Mouse (Mus musculus) lung, adult 18-20 months (tissue): Measurements from ENCODE around the gene Omt2b.
"Not testable (repeated sequence)": the region's sequence is repeated elsewhere in the genome, so short reads cannot be mapped to it uniquely, and the experiment has no call there.

Experiments used
- DNase-seq, 2 experiments: peaks; one replicate each; pipeline ENCODE4 v3.0.0; 2022; ENCODE audit warnings: mixed read lengths in 2 of 2

Omt2b gene

GRCm38 (mm10) chr9:78327289-78327688, at the start of gene Omt2b:
Gene Omt2b (plus strand): TSS chr9:78327589.
- DNase-seq, result not testable (repeated sequence)

- DNase-seq, result not testable (repeated sequence)
Measured at GRCm38 (mm10) chr9:78282002-78282711, 45.2 kb upstream of the Omt2b start.

- not testable (repeated sequence) for DNase-seq
Measured at GRCm38 (mm10) chr9:78289063-78289462, 38.3 kb upstream of the Omt2b start.

DNA sequence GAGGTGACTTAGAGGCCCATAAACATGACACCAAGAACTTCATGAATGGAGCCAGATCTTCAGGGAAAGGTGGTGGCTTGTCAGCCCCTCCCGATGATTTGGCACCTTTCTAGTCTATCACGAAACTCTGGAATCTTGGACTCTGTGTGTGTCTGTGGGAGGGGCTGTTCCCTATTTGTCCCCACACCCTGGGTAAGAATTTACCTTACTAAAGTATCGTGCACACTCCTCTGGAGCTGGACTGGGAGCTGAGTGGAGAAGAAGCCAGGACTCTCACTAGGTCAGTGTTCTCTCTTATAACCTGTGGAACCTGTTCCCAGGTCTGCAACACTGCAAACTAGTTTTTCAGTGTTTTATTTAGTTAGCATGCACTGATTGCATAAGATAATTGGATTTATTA, 37.7 kb upstream of the Omt2b start, which contains the start of gene Gm10639:
Gene Gm10639 (plus strand): TSS at position 201 of the 400 bp plus-strand sequence.
- DNase-seq, result peak in 1 of 2 experiments; percentile 24

DNA sequence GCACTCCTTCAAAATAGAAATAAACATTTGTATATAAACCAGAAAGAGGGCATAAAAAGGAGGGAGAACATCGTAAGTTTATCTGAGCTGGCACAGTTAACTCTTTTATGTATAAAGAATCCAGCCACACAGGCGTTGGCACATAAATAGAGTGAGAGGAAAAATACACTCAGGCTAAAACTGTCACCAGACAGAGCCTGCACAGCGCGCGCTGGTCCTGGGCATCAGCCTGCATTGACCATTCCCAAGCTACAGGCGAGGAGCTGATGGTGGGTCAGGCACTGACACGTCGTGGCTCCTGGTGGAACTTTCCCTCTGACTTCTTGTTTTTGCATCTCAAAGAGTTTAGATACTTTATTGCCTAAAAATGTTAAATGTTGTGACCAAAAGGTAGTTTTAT, 34.9 kb upstream of the Omt2b start:
- not testable (repeated sequence) for DNase-seq

DNA sequence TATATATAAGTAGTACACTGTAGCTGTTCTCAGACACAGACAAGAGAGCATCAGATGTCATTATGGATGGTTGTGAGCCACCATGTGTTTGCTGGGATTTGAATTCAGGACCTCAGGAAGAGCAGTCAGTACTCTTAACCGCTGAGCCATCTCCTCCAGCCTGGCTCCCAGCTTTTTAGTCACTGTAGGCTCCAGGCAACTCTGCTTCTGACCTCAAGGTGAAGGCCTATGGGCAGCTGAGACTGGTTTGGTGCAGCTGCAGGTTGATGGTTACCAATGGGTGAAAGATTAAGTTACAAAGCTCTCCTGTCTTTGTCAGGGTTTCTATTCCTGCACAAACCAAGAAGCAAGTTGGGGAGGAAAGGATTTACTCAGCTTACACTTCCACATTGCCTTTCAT, 33.7 kb upstream of the Omt2b start:
- not testable (repeated sequence) for DNase-seq

DNA sequence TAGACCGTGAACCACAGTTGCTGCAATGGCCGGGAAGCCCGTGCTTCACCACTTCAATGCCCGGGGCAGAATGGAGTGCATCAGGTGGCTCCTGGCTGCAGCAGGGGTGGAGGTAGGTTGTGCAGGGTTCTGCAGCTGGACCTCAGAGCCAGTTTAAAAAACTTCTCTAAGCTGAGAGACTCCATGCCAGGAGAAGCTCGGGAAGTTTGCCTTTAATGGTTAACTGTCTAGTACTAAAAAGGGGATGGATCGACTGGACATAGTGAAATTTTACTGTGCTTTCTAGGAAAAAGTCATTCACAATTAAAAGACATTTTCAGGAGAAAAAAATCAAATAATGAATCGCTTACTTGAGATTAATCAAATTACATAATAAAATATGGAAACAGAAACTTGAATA, 32.6 kb upstream of the Omt2b start:
- not testable (repeated sequence) for DNase-seq

GRCm38 (mm10) chr9:78296089-78296488, 31.3 kb upstream of the Omt2b start:
- peak; percentile 6 to 20 for DNase-seq

DNA sequence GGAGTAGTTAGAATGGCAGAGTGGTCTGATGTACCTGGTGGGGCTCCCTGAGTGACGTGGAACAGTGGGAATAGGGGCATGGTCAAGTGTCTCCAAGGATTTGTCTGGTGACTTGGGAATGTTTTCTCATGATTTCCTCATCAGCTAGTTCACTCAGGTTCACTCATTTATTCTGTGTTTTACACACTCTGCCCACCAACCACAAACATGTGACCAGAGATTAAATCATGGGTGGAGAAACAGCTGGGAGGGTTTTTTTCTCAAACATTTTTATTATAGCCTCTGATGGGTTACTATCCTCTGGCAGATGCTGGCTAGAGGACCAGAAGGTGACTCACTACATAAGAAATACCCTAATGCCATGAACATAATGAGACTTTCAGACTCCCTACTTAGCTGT, 29.2 kb upstream of the Omt2b start:
- no peak for DNase-seq

DNA sequence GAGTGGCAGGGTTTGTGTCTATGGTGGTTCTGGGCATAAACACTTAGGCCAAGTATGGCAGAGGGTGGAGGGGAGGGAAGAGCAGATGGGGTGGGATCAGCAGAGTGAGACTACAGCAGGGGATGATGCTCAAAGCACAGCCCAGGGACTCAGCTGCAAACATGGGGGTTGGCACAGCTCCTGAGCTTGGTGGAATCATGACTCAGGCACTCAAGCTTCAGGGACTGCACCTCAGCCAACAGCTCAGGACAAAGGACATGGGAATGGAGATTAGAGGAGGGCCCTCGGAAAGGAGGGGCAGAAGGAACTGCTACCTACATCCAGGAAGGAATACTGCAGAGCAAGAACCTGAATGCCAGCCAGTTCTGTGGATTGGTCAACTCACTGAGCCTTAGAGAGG, 28.2 kb upstream of the Omt2b start:
- DNase-seq, result peak; percentile 3 to 9

DNA sequence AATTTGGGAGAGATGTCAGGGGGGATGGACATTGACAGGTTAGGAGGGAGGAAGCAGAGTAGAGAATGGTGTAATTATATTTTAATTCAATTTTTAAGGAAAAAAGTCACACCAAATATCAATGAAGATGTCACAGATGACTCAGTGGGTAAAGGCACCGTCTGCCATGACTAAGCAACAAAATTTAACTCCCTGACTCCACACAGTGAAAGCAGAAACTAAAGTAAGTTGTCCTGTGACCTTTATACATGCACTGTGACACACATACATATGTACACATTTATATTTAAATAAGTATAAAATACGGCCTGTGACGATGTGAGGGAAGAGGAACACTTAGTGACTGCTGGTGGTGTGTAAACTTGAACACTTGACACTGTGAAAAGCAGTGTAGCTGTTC, 19.3 kb upstream of the Omt2b start:
- not testable (repeated sequence) for DNase-seq

DNA sequence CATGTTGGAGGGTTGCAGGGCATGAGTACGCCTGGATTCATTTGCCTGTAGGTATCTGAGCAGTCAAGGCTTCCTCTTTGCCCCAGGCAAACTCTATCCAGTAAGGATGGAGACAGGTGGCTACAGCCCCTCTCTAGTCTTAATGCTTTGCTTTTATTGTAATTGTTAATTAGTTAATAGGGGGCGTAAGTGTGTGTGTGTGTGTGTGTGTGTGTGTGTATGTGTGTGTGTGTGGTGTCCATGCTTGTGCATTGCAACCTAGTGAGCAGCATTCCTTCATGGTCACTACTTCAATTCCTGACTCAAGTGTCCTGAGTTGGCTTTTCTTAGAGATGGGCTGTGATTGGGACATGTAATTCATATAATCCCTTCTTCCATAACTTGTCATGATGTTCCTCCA, 12.7 kb upstream of the Omt2b start, which contains the start of gene Omt2a:
Gene Omt2a (minus strand): TSS at position 101 of the 400 bp plus-strand sequence.
- DNase-seq, result no peak

DNA sequence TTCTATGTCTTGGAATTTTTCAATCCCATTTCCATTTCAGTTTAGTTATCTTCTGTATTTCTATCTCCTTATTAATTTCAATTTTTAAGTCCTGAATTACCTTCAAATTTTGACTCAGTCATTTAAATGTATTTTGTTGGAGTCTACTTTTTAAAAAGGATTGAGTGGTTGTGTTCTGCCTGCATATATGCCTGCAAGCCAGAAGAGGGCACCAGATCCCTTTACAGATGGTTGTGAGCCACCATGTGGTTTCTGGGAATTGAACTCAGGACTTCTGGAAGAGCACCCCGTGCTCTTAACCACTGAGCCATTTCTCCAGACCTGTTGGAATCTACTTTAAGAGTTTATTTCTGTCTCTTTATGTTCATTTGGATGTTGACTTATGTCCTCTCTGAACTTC, 7.9 kb upstream of the Omt2b start:
- DNase-seq, result no peak

- not testable (repeated sequence) for DNase-seq
Measured at GRCm38 (mm10) chr9:78337050-78337449, 9.7 kb downstream of the Omt2b start.

GRCm38 (mm10) chr9:78340324-78340723, 12.9 kb downstream of the Omt2b start:
- DNase-seq, result peak; percentile 6 to 16

DNA sequence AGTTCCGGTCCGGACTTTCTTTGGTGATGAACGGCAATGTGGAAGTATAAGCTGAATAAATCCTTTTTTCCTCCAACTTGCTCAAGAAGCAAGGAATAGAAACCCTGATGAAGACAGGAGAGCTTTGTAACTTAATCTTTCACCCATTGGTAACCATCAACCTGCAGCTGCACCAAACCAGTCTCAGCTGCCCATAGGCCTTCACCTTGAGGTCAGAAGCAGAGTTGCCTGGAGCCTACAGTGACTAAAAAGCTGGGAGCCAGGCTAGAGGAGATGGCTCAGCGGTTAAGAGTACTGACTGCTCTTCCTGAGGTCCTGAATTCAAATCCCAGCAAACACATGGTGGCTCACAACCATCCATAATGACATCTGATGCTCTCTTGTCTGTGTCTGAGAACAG, 15.1 kb downstream of the Omt2b start:
- DNase-seq, result not testable (repeated sequence)

- not testable (repeated sequence) for DNase-seq
Measured at GRCm38 (mm10) chr9:78343055-78343454, 15.7 kb downstream of the Omt2b start.

DNA sequence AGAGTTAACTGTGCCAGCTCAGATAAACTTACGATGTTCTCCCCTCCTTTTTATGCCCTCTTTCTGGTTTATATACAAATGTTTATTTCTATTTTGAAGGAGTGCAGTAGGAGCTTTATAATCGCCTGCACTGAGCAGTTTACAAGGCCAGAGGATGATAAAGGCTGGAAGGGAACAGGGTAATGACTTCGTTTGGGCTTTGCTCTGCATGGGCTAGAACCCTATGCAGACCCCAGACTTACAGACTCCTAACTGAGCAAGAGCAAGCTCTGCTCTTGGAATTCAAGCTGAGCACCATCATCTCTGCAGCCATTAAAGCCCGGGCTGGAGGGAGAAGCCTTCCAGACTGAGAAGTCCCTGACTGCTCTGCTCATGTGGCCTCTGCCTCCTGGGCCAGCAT, 17.8 kb downstream of the Omt2b start:
- not testable (repeated sequence) for DNase-seq

DNA sequence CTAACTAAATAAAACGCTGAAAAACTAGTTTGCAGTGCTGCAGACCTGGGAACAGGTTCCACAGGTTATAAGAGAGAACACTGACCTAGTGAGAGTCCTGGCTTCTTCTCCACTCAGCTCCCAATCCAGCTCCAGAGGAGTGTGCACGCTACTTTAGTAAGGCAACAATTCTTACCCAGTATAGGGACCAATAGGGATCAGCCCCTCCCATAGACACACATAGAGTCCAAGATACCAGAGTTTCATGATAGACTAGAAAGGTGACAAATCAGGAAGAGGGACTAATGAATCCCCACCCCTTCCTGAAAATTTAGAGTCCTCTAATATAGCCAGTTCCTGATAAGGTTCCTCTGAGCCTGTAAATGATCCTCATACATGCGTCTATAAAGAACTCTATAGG, 19.6 kb downstream of the Omt2b start:
- DNase-seq, result peak in 1 of 2 experiments; percentile 46

DNA sequence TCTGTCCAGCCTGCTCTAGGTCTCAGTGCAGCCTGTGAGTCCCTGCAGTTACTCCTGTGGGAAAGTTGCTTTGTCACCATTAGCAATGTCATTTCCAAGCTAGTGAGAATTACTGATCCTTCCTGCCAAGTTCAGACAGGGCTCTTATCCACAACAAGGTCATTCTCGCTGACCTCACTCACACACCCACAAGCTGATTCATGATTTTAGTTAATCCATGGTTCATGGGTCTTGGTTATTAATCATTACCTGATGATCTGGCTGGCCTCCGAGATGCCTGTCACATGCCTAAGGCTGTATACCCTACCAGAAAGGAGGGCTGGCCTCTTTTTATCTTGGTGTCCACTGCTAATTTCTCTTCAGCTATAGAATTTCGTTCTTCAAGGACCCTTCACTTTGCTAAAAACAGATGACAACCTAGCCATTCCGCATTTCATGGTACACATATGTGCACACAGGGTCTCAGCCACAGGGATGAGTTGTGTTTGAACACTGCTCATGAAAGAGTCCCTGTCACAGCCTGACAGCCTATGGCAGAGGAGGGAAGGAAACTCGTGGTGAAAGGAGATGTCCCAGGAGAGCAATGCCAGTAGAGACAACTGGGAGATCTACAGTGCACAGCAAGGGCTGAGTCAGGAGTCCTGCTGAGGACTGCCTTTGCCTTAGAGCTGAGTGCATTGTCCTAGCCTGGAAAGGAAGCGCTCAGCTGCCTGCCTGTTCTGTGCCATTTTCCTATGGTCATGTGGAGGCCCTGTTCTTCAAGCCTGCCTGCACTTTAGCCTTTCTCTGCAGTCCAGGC, 21.0 kb downstream of the Omt2b start:
- DNase-seq, result peak in 1 of 2 experiments; percentile 11

- not testable (repeated sequence) for DNase-seq
Measured at GRCm38 (mm10) chr9:78349141-78349540, 21.8 kb downstream of the Omt2b start.

GRCm38 (mm10) chr9:78350007-78350406, 22.6 kb downstream of the Omt2b start:
- DNase-seq, result not testable (repeated sequence)

- no peak for DNase-seq
Measured at GRCm38 (mm10) chr9:78351504-78352220, 24.3 kb downstream of the Omt2b start.
